Mouse (Mus musculus) thymus, postnatal 4 days (tissue): ENCODE results near the gene Cox8a.

Experiments used
- DNase-seq: peaks from one replicate; pipeline ENCODE4 v3.0.0; 2021

The Cox8a gene

DNA sequence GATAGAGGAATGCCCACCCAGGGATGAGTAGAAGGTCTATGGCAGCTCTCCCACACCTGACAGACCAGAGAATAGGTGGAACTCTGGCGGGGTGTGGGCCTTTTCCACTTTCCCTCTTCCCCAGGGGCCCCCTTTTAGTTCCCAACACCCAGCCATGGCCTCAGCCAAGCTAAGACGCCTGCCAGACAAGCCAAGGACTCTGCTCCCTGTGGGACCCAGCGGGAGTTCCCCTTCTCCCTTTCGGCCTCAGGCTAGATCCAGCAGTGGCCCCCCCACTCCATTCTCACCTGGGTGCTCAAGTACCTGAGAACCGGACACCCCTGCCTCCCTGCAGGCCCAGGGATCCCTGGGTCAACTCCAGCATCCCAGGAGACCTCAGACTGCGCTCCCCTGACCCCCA, 4.8 kb upstream of the Cox8a start:
- DNase-seq, result no peak

DNA sequence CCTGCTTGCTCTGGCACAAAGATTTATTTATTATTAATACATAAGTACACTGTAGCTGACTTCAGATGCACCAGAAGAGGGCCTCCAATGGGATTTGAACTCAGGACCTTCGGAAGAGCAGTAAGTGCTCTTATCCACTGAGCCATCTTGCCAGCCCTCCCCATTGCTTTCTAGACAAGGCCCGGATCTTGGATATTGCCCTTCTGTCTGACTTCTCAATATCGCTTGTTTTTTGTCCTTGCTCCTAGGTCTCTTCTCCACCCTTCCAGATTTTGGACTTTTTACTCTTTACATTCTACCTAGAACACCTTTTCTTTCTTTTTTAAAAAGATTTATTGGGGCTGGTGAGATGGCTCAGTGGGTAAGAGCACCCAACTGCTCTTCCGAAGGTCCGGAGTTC, 1.3 kb upstream of the Cox8a start:
- no peak for DNase-seq

DNA sequence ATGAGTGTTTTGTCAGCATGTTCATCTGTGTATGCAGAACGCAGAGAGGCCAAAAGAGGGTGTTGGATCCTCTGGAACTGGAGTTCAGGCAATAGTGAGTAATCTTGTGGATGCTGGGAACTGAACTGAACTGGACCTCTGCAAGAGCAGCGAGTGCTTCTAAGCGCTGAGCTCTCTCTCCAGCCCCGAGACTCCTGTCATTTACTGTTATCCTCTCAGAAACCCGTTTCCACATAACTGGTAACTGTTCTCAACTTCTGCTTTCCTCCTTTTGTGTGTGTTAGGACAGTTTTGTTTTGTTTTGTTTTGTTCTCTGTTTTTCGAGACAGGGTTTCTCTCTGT, 481 bp upstream of the Cox8a start:
- DNase-seq, result no peak

DNA sequence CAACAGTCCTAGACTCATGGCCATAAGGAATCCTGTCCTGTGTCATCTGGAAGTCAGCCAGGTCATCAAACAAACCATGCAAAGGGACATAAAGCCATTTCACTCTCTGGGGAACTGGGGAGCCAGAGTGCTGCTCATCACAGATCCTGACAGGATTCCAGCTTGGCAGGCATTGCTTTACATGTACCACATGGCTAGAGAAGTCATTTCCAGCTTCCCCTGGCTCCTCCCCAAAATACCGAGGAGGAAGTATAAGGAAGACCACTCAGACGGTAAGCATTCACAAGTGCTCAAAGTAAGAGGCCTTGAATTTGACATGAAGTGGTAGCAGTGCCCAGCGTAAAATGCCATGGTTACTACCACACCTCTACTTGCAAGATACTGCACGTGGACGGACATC, 2.9 kb downstream of the Cox8a start:
- no peak for DNase-seq

- no peak for DNase-seq
Measured at GRCm38 (mm10) chr19:7213010-7213409, 4.4 kb downstream of the Cox8a start.

DNA sequence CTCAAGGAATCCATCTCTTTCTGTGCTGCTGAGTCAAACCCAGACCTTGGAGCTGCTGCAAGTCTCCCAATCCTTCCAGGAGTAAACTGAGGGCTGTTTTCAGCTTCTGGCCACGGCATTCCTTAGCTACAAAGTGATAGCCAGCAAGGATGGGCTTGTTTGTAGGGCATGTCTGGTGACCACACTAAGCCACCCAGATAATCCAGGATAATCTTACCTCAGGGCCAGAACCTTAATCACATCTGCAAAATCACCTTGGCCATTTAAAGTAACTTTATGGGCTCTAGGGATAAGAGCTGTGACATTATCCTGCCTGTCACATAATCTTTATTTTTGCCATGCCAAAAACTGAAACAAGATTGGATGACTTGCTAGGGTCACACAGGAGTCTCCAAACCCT, 5.2 kb downstream of the Cox8a start:
- DNase-seq, result no peak

GRCm38 (mm10) chr19:7209907-7210646, 7.3 kb downstream of the Cox8a start:
- no peak for DNase-seq

- DNase-seq, result peak; percentile 93
Measured at GRCm38 (mm10) chr19:7205753-7206736, 11.4 kb downstream of the Cox8a start, which contains the start of gene Otub1. Gene Otub1, minus strand, starts transcription at chr19:7206316.

- DNase-seq, result no peak
Measured at GRCm38 (mm10) chr19:7205326-7205725, 12.1 kb downstream of the Cox8a start.

DNA sequence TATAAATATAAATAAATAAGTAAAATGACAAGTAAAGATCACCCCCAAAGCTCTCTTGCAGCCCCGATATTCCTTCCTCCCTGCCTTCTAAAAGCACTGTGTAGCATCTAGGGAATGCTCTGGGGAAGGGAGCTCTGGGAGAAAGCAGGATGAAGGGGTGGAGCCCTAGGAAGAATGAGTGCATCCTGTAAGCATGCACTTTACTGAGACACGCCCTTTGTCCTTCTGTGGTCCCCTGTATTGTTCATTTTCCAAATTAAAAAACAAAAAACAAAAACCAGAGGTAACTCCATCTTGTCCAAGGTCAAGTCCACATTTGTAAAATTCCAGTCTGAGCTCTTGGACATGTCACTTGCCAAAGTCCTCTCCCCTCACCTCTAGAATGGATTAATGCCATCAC, 12.5 kb downstream of the Cox8a start:
- no peak for DNase-seq

- DNase-seq, result no peak
Measured at GRCm38 (mm10) chr19:7200427-7200826, 17.0 kb downstream of the Cox8a start.

DNA sequence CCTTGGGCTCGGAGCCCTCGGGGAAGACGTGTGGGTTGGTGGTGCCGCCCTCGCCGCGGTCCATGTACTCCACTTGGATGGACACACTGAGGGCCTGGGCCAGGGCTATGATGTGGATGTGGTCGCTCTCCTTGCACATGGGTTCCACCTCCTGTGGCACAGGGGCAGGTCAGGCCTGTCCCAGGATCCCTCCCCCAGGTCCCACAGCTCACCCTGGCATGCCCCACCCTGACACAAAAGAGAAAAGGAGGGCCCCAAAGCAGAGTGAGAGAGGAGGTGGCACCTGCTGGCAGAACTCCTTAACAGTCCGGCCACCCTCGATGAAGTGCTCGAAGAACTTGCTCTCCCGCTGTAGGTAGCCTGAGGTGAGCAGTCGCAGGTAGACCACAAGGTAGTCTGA, 18.3 kb downstream of the Cox8a start:
- DNase-seq, result no peak

- DNase-seq, result no peak
Measured at GRCm38 (mm10) chr19:7197445-7197844, 20.0 kb downstream of the Cox8a start.

DNA sequence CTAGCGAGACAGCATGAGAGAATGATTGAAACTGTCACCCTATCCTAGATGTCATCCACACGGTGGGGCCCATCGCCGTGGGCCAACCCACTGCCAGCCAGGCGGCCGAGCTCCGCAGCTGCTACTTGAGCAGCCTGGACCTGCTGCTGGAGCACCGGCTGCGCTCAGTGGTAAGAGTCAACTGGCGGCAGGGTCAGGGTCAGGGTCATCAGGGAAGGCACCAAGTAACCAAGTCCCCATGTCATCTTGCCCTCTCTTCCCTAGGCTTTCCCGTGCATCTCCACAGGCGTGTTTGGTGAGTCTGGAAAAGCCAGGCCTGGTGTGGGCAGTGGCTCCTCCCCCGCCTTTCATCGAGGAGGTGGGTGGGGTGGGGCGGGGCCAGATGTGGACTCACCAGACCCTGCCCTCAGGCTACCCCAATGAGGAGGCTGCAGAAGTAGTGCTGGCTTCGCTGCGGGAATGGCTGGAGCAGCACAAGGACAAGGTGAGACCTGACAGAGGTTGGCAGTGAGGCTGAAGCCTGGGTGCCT, 20.6 kb downstream of the Cox8a start:
- DNase-seq, result no peak

DNA sequence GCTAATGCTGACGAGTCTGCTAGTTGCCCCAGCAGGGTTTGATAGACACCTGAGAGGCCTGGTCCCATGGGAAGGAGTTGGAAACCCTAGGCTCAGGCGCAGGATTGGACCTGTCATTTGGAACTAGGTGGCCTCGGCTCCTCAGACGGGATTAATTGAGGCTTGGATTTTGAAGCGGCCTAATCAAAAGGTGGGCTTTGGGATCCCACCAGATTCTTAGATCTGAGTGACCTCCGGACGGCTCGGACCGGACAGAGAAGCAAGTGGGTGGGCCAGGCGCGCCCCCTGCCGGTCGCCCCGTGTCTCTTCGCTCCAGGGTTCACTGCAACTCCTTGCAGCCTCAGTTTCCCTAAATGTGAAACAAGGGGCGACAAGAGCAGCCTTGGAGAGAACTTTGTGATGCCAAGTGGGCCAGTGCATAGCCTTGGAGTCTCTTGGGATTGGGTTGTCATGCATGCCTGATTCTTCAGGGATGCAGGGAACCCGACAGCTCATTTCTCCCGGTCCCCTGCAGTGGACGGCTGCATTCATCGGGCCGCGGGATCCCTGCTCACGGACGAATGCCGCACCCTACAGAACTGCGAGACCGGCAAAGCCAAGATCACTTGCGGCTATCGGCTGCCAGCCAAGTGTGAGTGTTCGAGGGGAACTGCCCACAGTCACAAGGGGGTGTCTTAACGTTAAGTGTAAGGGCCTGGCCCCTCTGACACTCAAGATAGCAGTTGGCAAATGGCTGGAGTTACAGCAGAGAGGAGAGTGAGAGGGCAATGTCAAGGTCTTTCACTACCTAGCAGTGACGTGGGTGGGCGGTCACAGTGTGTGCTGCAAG, 21.3 kb downstream of the Cox8a start:
- peak; percentile 73 for DNase-seq

- DNase-seq, result no peak
Measured at GRCm38 (mm10) chr19:7192561-7192967, 24.9 kb downstream of the Cox8a start.

DNA sequence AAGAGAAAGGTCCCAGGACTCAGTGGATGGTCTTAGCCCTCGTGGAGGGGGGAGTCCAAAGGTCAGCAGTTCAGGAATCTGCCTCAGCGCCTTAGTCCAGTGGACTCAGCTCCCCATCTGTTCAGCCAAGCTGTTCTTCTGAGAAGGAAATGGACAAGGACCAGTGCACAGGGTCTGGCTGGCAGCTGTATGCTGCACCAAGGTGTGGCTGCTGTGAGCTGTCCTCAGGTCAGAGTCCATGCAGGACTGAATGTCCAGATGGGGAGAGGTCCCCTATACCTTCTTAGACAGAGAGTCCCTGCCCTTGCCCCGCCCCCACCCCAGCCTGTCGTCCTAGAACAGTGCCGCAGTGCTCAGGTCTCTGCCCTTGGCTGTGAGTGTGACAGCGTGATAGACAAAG, 25.8 kb downstream of the Cox8a start:
- no peak for DNase-seq

- no peak for DNase-seq
Measured at GRCm38 (mm10) chr19:7190986-7191385, 26.4 kb downstream of the Cox8a start.

GRCm38 (mm10) chr19:7189026-7189425, 28.4 kb downstream of the Cox8a start:
- DNase-seq, result no peak

GRCm38 (mm10) chr19:7187157-7187556, 30.3 kb downstream of the Cox8a start:
- no peak for DNase-seq

DNA sequence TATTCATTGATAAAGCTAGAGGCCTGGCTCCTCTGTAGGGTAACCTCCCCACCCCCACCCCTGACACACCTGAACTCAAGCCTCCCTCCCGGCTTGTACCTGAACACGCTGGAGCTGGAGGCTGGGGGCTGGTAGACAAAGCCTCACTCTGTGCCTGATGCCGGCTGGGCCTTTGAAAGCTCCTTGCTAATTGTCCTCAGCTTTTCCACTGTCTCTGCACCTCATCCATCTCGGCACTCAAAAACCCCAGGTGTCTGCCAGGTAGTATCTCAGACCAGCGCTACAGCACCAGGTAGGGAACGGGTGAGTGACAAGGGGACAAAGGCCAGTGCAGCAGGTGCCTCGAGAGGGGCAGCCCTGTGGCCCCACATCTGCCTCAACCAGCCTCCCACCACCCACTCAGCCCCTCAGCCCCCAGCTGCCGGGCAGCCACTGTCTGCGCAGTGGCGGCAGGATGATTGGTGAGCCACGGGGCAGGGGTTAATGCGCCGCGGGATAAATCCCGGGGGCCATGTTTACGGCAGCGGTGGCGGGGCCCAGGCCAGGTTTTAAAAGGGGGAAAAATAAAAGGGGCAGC, 31.6 kb downstream of the Cox8a start:
- no peak for DNase-seq

DNA sequence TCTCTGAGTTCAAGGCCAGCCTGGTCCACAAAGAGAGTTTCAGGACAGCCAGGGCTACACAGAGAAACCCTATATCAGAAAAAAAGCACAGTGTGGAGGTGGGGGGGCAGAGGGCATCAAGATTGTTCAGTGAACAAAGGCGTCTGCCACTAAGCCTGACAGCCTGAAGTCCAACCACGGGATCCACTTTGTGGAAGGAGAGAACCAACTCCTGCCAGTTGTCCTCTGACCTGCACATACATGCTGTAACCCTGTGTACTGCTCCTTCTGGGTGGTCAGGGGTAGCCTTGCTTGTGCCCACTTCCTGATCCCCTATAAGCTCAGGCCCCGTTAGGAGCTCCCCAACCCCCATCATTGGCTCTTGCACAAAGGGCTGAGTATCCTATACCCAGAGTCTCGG, 32.4 kb downstream of the Cox8a start:
- DNase-seq, result no peak

GRCm38 (mm10) chr19:7183419-7183818, 34.0 kb downstream of the Cox8a start:
- DNase-seq, result no peak
